Mouse (Mus musculus) midbrain, embryonic 12.5 days (tissue): ENCODE measurements around the gene 2510009E07Rik. TPM values are rescaled to one million over a fixed set of nuclear protein-coding genes. Genes with fewer than 3 reads are reported as not detected.
"Not testable (repeated sequence)": the region's sequence is repeated elsewhere in the genome, so short reads cannot be mapped to it uniquely, and the experiment has no call there.

Experiments used
- ATAC-seq: fragments of 200-750 bp; cut with Nextera tagmentation; 2 replicates; pipeline ENCODE4 v1.8.0; 2017; ENCODE audit warnings: low read depth, moderate TSS enrichment, moderate library complexity; ENCODE audit not compliant: low FRiP score
- H3K27ac ChIP-seq: fragments of 300-500 bp; sonication (generic); replicated peaks from 2 replicates; pipeline ENCODE4 v1.5.1; 2016; ENCODE audit warnings: mild to moderate bottlenecking
- H3K27me3 ChIP-seq: fragments of 300-500 bp; sonication (generic); 2 replicates; pipeline ENCODE4 v1.6.1; 2016; ENCODE audit warnings: mild to moderate bottlenecking
- H3K36me3 ChIP-seq: fragments of 300-500 bp; sonication (generic); 2 replicates; pipeline ENCODE4 v1.6.1; 2016
- H3K4me1 ChIP-seq: fragments of 300-500 bp; sonication (generic); 2 replicates; pipeline ENCODE4 v1.6.1; 2016
- H3K4me2 ChIP-seq: fragments of 300-500 bp; sonication (generic); replicated peaks from 2 replicates; pipeline ENCODE4 v1.6.1; 2016; ENCODE audit warnings: mild to moderate bottlenecking, moderate library complexity
- H3K4me3 ChIP-seq: fragments of 300-500 bp; sonication (generic); 2 replicates; pipeline ENCODE4 v1.5.1; 2016; ENCODE audit warnings: mild to moderate bottlenecking
- H3K9ac ChIP-seq: fragments of 300-500 bp; sonication (generic); replicated peaks from 2 replicates; pipeline ENCODE4 v1.6.1; 2016; ENCODE audit warnings: mild to moderate bottlenecking, moderate library complexity
- H3K9me3 ChIP-seq: fragments of 300-500 bp; sonication (generic); 2 replicates; pipeline ENCODE4 v1.6.1; 2016; ENCODE audit warnings: mild to moderate bottlenecking
- WGBS: fragments of 180-500 bp; shearing (Covaris S2); methylation state at CpG from one replicate; pipeline ENCODE4 v1.1.7; 2016; 5-methylcytosine and 5-hydroxymethylcytosine counted together
- polyA plus RNA-seq: library from polyadenylated mRNA; unstranded; fragments of >200 nt; fragmentation: Nextera tagmentation; extraction: Ambion mirVana; gene quantifications from 2 replicates; pipeline ENCODE4 v1.2.1, GENCODE M21; 2016

The 2510009E07Rik gene
- polyA plus RNA-seq, 1 experiment from 2014 or later = 144 TPM

DNA sequence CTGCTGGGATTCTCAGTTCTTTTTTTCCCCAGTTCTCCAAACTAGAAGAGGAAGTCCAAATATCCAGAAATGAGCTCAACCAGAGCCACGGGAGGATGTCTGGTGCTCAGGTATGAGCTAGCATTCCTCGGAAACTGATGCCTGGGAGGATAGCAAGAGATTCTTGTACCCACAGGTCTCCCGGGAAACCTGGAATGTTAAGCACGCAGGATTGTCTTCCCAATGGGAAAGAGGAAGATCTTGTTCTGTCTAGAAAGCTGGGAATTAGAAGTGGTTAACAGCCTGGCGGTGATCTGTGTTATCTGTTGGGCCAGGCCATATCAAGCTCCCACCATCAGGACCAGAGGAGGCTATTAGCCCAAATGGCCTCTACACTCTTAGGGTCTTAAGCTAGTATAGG lies 10.2 kb upstream of the 2510009E07Rik start:
- 27% methylated on average over 5 of the region's 5 CpGs for whole genome bisulfite sequencing

GRCm38 (mm10) chr16:21702314-21702690 lies 7.8 kb upstream of the 2510009E07Rik start:
- WGBS = 8% methylated on average over 3 of the region's 3 CpGs
- Histone ChIP-seq H3K36me3 (no peaks in the 10 kb centered on the region), H3K4me1 (peaks cover 16% of the 10 kb centered on the region), H3K27ac (peak overlapping the region; percentile 73), H3K4me2 (peak overlapping the region; percentile 43), H3K9me3 (peaks cover 10% of the 10 kb centered on the region; the same call in 1 of the 2 replicates), H3K27me3 (no peaks in the 10 kb centered on the region), H3K4me3 (0 out of 2 replicates have a peak overlapping the region, but pooled peaks have one; percentile 1), H3K9ac (no peak overlapping the region)
- peak; percentile 91 for ATAC-seq

More for the DNA sequence above, 10.2 kb upstream of the 2510009E07Rik start:
- Histone ChIP-seq H3K36me3 (no peaks in the 10 kb centered on the region), H3K9me3 (peaks cover 7% of the 10 kb centered on the region; the same call in 1 of the 2 replicates), H3K4me3 (no peak overlapping the region), H3K27ac (no peak overlapping the region), H3K4me2 (no peak overlapping the region), H3K9ac (no peak overlapping the region), H3K4me1 (peaks cover 16% of the 10 kb centered on the region), H3K27me3 (no peaks in the 10 kb centered on the region)
- ATAC-seq = no peak

- ATAC-seq = peak; percentile 86
- peak overlapping the region; percentile 73 for H3K27ac ChIP-seq
- peaks cover 16% of the 10 kb centered on the region for H3K4me1 ChIP-seq
- H3K9ac ChIP-seq = no peak overlapping the region
- 0 out of 2 replicates have a peak overlapping the region, but pooled peaks have one; percentile 1 for H3K4me3 ChIP-seq
- no peaks in the 10 kb centered on the region for H3K36me3 ChIP-seq
- 9% methylated on average over 9 of the region's 10 CpGs for WGBS
- H3K9me3 ChIP-seq = peaks cover 10% of the 10 kb centered on the region; the same call in 1 of the 2 replicates
- H3K27me3 ChIP-seq = no peaks in the 10 kb centered on the region
- H3K4me2 ChIP-seq = peak overlapping the region; percentile 43
Measured at GRCm38 (mm10) chr16:21701611-21702313, 7.3 kb upstream of the 2510009E07Rik start.

- Histone ChIP-seq H3K4me3 (no peak overlapping the region), H3K9ac (no peak overlapping the region), H3K4me1 (peaks cover 22% of the 10 kb centered on the region), H3K36me3 (no peaks in the 10 kb centered on the region), H3K9me3 (peaks cover 10% of the 10 kb centered on the region; the same call in 1 of the 2 replicates), H3K27me3 (no peaks in the 10 kb centered on the region; the same call in 1 of the 2 replicates), H3K4me2 (no peak overlapping the region), H3K27ac (no peak overlapping the region)
- ATAC-seq = no peak
- 87% methylated on average over 3 of the region's 3 CpGs for WGBS
Measured at GRCm38 (mm10) chr16:21698136-21698535, 3.7 kb upstream of the 2510009E07Rik start.

- Histone ChIP-seq H3K9me3 (peaks cover 10% of the 10 kb centered on the region; the same call in 1 of the 2 replicates), H3K9ac (no peak overlapping the region), H3K4me2 (no peak overlapping the region), H3K27ac (no peak overlapping the region), H3K4me1 (peaks cover 27% of the 10 kb centered on the region), H3K27me3 (no peaks in the 10 kb centered on the region; the same call in 1 of the 2 replicates), H3K4me3 (no peak overlapping the region), H3K36me3 (no peaks in the 10 kb centered on the region)
- ATAC-seq = no peak
- 82% methylated on average over 9 of the region's 9 CpGs for WGBS
Measured at GRCm38 (mm10) chr16:21696946-21697345, 2.5 kb upstream of the 2510009E07Rik start.

- Histone ChIP-seq H3K36me3 (no peaks in the 10 kb centered on the region), H3K4me2 (peak overlapping the region; percentile 87), H3K9ac (peak overlapping the region; percentile 97), H3K9me3 (peaks cover 3% of the 10 kb centered on the region; the same call in 1 of the 2 replicates), H3K27ac (peak overlapping the region; percentile 99), H3K4me3 (peak overlapping the region; percentile 94), H3K27me3 (no peaks in the 10 kb centered on the region; the same call in 1 of the 2 replicates), H3K4me1 (peaks cover 36% of the 10 kb centered on the region)
- 1% methylated on average over 10 of the region's 12 CpGs for WGBS
- peak; percentile 81 for ATAC-seq
Measured at GRCm38 (mm10) chr16:21695242-21695578, 745 bp upstream of the 2510009E07Rik start.

DNA sequence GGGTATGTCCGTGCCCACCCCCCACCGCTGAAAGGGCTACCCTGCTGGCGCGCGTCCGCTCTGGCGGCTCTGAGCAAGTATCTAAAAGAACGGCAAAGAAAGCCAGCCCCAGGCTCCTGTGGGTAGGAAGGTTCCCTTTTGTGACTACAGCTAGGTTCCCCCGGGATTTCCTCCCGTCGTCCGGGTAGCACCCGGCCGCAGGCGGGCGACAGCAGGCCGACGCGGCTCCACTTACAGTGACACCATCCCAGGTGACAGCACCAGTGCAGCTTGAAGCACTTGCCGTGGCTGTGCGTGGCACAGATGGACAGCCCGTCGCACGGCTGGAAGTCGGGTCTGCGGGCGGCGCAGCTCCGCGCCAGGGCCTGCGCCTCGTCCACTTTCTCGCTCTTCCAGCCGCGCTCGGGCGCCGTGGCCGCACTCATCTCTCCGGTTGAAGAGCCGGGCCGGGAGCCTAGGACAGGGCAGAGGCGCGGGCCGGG lies 443 bp downstream of the 2510009E07Rik start:
- ATAC-seq = peak; percentile 70
- WGBS = under 1% methylated on average over 41 of the region's 45 CpGs
- Histone ChIP-seq H3K36me3 (peaks cover 9% of the 10 kb centered on the region), H3K4me1 (peaks cover 40% of the 10 kb centered on the region), H3K4me3 (peak overlapping the region; percentile 94), H3K27me3 (no peaks in the 10 kb centered on the region; the same call in 1 of the 2 replicates), H3K9ac (peak overlapping the region; percentile 97), H3K9me3 (no peaks in the 10 kb centered on the region), H3K27ac (peak overlapping the region; percentile 99), H3K4me2 (peak overlapping the region; percentile 87)

GRCm38 (mm10) chr16:21690216-21690755 lies 4.2 kb downstream of the 2510009E07Rik start:
- no peak overlapping the region for H3K27ac ChIP-seq
- WGBS = 37% methylated on average over 5 of the region's 5 CpGs
- H3K9ac ChIP-seq = no peak overlapping the region; the same call in 1 of the 2 replicates
- H3K4me1 ChIP-seq = peaks cover 34% of the 10 kb centered on the region
- H3K4me2 ChIP-seq = peak overlapping the region; percentile 87
- 0 out of 2 replicates have a peak overlapping the region, but pooled peaks have one; percentile 14 for H3K4me3 ChIP-seq
- ATAC-seq = no peak
- H3K9me3 ChIP-seq = no peaks in the 10 kb centered on the region
- H3K27me3 ChIP-seq = no peaks in the 10 kb centered on the region
- peaks cover 36% of the 10 kb centered on the region for H3K36me3 ChIP-seq

DNA sequence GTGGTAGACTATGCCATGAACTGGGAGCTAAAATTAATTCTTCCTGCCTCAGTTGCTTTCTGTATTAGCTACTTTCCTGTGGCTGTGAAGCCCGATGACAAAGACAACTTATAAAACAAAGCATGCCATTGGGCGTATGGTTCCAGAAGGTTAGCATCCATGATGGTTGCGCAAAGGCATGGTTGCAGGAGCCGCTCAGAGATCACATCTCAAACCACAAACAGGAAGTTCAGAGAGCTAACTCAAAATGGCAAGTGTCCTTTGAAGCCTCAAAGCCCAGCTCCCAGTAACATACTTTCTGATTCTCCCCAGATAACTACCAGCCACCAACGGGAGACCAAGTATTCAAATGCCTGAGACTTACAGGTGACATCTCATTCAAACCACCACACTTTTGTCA lies 5.3 kb downstream of the 2510009E07Rik start:
- WGBS = 92% methylated on average over 5 of the region's 5 CpGs
- no peaks in the 10 kb centered on the region for H3K9me3 ChIP-seq
- H3K4me3 ChIP-seq = no peak overlapping the region
- no peak overlapping the region for H3K9ac ChIP-seq
- ATAC-seq = no peak
- H3K27ac ChIP-seq = no peak overlapping the region
- no peaks in the 10 kb centered on the region for H3K27me3 ChIP-seq
- H3K36me3 ChIP-seq = peaks cover 38% of the 10 kb centered on the region
- H3K4me1 ChIP-seq = peaks cover 28% of the 10 kb centered on the region
- no peak overlapping the region for H3K4me2 ChIP-seq

- H3K27ac ChIP-seq = no peak overlapping the region
- no peaks in the 10 kb centered on the region; the same call in 1 of the 2 replicates for H3K9me3 ChIP-seq
- 94% methylated on average over 5 of the region's 5 CpGs for WGBS
- H3K9ac ChIP-seq = no peak overlapping the region
- peaks cover 22% of the 10 kb centered on the region for H3K4me1 ChIP-seq
- no peak overlapping the region for H3K4me2 ChIP-seq
- peaks cover 48% of the 10 kb centered on the region for H3K36me3 ChIP-seq
- H3K27me3 ChIP-seq = no peaks in the 10 kb centered on the region
- H3K4me3 ChIP-seq = no peak overlapping the region
- ATAC-seq = no peak
Measured at GRCm38 (mm10) chr16:21687406-21687805, 7.1 kb downstream of the 2510009E07Rik start.

GRCm38 (mm10) chr16:21676791-21677190 lies 17.7 kb downstream of the 2510009E07Rik start:
- Histone ChIP-seq H3K4me1 (no peaks in the 10 kb centered on the region; the same call in 1 of the 2 replicates), H3K4me3 (no peak overlapping the region), H3K9ac (no peak overlapping the region), H3K27me3 (no peaks in the 10 kb centered on the region), H3K27ac (no peak overlapping the region), H3K36me3 (peaks cover 23% of the 10 kb centered on the region), H3K9me3 (no peaks in the 10 kb centered on the region), H3K4me2 (no peak overlapping the region)
- ATAC-seq = no peak
- WGBS = 93% methylated on average over 7 of the region's 7 CpGs

DNA sequence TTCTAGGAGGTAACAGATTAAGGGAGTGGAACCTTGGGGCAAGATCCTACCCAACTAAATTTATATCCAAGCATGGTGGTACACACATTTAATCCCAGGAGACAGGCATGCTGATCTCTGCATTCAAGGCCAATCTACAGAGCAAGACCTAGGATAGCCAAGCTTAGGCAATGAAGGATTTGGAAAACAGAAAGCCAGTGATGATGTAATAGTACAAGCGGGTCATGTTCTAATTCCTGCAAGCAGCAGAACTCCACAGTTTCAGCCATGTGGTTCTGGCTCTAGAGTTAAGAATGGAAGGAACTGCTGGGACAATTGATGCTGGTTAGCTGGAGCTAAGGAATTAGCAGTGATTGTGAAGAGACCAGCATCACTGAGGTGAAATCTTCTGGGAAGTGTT lies 20.8 kb downstream of the 2510009E07Rik start:
- H3K36me3 ChIP-seq = peaks cover 28% of the 10 kb centered on the region
- H3K4me2 ChIP-seq, H3K4me3 ChIP-seq, H3K27me3 ChIP-seq, H3K27ac ChIP-seq, H3K9me3 ChIP-seq, H3K9ac ChIP-seq, H3K4me1 ChIP-seq, ATAC-seq: not testable (repeated sequence)
- 93% methylated on average over 1 of the region's 1 CpGs for WGBS
